Mouse (Mus musculus) urinary bladder, adult 18-20 months (tissue): ENCODE measurements at regions not wholly inside any gene's neighbourhood (a gene's known extent, or its start where the extent isn't known, plus 50 kb on each side); places are given as distances from the start of the nearest gene placed in this dataset.

ENCODE experiments used
- DNase-seq, 2 experiments: peaks; one replicate each; pipeline ENCODE4 v3.0.0; 2022; ENCODE audit warnings: low spot score in 2 of 2, mixed read lengths in 2 of 2

- DNase-seq: no peak
Measured at GRCm38 (mm10) chr3:52929827-52930605, 87.0 kb downstream of the Cog6 start.

- no peak for DNase-seq
Measured at GRCm38 (mm10) chr3:52927361-52927841, 89.6 kb downstream of the Cog6 start.

DNA sequence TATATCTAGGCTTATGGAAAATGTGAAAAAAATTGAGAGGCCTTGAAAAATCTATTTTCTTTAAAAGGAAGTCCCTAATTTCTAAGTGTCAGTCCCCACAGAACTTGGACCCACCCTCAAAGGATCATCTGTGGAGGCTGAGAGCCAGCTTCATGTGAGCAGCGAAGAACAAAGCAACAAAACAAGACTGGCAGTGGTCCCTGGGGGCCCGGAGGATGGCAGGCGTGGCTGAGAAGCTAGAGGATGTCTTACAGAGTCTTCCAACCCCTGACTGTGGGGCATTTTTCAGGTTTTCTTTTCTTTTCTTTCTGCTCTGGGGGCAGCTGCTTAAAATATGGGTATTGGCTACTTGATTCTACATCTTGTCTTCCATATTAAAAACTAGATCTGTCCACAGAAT is 90.5 kb downstream of the Cog6 start:
- no peak for DNase-seq

DNA sequence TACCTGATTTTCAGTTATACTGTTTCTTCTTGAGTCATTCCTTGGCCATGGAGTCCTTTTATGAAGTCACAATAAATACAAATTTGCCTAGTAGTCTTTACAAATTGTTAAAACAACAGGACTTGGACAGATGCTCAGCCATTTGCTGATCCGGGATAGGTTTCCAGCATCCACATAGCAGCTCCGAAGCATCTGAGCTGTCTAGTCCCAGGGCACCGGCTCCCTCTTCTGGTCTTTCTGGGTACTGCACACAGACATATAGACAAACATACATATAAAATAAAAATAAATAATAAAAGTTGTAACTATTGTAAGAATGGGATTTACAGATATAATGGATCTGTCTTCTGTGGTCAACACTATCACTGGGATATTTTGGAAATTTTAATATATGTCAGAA is 91.8 kb downstream of the Cog6 start:
- DNase-seq: no peak

DNA sequence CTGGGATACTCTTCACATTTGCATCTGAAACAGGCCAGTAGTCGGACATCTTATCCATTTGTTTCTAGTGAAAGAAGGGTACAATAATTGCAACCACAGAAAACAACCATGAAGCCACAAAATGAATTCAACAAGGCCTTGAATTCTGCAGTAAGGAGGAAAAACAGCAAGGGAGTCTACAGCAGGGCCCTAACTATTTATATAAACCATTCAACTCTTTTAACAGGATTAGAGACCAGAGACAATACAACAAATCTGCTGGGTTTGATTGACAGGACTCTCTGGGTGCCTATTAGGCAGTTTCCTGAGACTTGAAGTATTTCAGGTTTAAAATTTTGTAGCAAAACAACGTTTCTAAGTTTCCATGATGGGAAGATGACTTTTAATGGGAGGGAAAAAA is 92.4 kb downstream of the Cog6 start:
- DNase-seq: no peak

GRCm38 (mm10) chr3:52923824-52924559 is 93.0 kb downstream of the Cog6 start:
- no peak for DNase-seq

DNA sequence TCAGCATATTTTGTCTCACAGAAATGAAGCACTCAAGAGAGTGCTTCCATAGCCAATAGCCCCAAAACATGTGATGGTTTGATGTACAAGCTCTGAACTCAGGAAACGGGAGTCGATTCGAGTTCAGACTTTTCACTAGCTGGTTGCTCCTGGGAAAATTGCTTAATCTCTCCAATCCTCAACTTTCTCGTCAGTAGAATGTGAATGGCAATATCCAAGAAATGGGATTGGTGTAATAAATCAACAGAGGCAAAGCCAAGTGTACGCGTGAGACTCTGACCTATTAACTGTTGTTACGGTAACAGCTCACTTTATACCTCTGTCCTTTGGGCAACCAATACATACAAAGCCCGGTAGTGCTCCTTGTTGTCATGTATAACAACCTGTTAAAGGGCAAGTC is 94.6 kb downstream of the Cog6 start:
- DNase-seq: no peak

DNA sequence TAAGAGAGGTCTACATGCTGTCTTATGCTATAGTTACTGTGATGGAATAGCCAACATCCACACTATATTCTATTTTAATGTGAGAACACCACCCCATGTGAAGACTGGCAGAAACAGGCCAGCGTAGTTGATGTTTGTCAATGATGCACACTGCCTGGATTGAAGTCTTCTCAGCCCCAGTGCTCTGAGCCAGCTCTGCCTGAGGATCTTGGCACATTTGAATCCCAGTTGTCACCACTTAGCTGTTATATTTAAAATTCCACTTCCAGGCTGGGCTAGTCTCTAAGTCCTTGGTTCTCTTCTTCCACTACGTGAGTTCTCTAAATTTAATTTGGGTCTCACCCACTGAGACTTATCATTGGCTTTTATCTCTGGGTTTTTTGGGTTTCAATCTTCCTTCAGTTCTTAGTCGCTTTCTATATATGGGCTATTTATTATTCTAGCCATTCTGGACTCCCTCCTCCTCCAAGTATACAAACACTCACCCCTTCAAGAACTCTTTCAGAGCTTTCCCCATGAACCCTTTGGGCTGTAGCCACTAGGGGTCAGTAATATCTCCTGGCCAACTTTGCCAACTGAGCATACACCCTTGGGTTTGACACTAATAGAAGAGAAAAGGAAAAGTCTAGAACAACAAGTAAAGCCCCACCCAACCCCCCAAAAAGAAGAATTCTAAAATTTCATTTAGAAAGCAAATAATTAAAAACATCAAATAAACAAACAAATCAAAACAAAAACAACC is 110.0 kb downstream of the Cog6 start:
- DNase-seq: no peak

GRCm38 (mm10) chr3:52904028-52904427 is 113.0 kb downstream of the Cog6 start:
- DNase-seq: no peak

DNA sequence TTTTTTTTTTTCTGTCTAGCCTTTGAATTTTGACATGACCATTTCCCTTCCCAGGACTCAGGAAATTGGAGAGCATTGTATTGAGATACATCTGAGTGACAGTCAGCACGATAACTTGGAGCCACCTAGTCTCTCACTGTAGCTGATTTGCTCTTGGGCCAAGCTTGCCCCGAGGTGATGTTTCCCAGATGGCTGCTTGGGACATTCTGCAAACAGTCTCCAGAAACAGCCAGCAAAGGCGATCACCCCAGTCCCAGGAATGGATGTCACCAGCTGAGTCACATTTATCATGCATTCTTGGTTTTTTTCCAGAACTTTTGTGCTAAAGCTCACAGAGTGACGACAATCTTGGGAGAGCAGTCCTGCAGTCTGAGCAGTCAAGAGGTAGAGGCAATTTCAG is 119.4 kb downstream of the Cog6 start:
- no peak for DNase-seq

DNA sequence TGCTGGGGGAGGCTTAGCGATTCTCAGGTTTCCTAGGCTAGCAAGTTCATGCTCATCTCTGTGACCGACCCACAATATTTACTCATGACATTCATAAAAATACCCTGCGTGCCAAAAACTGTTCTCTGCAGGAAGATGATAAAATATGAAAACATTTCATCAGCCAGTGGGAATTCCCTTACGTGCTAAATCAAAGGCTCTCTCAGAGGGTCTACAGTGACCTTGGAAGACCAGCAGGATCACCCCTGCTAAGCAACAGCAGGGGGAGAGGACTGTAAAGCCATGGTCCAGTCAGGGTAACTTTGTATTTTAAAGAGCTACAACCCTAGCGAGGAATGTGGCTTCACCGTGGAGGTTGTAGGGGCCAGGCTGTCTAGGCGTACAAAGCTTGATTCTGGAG is 120.6 kb downstream of the Cog6 start:
- no peak for DNase-seq

DNA sequence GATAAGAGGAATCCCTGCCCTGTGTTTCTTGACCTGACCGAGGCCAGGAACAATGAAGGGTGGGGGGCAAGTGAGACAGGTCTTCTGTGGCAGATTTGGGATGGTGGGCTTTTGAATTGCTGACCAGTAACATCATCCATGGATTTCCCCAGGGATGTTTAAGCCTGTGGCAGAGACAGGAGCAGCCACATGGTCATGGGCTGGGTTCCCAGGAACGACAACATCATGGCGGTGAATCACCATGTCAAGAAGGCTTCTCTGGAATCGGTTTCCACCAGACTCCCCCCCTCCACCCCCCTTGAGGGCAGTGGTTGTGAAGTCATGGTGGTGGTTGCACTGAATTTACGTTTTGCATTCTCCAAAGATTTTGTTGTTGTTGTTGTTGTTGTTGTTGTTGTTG is 121.3 kb downstream of the Cog6 start:
- no peak for DNase-seq

DNA sequence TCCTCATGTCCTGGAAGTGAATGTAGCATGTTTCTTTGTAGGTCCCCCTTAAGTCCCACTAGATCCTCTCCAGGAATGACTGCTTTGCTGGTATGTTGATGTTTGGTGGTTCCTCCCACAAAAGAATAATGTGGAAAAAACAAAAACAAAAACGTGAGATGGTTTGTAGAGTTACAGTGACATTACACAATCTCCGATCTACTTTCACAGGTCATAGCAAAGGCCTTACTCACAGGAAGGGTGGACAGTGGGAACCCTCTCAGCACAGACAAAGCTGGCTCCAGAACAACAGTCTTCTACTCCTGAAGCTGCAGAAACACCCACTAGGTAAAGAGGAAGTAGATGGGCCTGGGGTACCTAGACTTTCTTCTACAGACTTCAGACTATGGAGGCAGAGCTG is 122.2 kb downstream of the Cog6 start:
- no peak for DNase-seq

GRCm38 (mm10) chr3:52889156-52889715 is 127.8 kb downstream of the Cog6 start:
- no peak for DNase-seq

DNA sequence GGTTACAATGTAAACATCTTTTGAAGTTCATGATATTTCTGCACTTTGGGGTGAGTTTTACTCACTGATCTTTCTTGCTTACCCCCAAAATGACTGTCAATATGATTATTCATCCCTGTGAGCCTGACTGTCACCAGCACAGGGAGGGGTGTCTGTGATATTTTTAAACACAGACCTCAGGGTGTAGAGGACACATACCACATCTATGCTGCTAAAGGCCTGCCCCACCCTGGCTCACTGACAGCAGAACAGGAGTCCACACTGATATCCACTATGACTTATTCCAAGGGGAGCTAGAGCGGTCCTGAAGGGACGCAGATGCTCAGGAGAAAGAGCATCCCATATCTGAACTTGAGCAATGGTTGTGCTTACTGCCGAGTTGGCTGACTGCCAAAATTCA is 135.1 kb downstream of the Cog6 start:
- no peak for DNase-seq

DNA sequence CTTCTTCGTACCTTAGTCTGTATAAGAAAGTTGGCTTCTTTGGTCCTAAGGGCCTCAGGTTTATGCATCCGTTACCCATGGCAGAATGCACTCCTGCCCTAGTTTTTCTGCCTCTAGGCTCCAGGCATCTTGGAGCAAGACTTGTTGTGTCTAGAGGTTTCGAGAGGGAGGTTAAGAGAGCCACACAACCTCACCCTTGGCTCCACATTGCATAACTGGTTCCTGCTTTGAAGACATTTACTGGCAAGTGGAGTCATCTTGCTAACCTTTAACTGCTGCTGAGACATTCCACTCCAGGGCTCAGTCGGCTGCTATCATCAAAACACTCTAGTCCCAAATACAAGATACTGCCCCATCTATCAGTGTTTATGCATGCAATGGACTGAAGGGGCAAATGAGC is 135.9 kb downstream of the Cog6 start:
- no peak for DNase-seq

- DNase-seq: no peak
Measured at GRCm38 (mm10) chr3:52879700-52880099, 137.3 kb downstream of the Cog6 start.

GRCm38 (mm10) chr3:52878334-52878733 is 138.7 kb downstream of the Cog6 start:
- no peak for DNase-seq

DNA sequence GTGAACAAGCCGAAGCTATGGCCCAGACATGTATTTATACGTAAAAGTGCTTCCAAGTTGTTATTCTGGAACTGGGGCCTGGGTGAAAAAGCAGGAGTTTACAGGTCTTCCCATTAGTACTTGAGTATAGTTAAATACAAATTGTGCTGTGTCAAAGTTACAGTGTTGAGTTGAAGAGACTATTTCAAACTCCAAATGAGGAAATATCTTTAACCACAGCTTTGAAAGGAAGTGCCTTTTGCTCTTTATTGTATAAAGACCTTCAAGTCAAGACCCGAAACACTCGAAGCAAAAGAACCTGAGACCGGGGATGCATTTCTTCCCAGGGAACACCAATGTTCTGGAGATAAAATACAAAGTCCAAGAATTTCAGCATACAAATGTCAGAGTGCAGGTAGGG is 144.8 kb downstream of the Cog6 start:
- DNase-seq: no peak

DNA sequence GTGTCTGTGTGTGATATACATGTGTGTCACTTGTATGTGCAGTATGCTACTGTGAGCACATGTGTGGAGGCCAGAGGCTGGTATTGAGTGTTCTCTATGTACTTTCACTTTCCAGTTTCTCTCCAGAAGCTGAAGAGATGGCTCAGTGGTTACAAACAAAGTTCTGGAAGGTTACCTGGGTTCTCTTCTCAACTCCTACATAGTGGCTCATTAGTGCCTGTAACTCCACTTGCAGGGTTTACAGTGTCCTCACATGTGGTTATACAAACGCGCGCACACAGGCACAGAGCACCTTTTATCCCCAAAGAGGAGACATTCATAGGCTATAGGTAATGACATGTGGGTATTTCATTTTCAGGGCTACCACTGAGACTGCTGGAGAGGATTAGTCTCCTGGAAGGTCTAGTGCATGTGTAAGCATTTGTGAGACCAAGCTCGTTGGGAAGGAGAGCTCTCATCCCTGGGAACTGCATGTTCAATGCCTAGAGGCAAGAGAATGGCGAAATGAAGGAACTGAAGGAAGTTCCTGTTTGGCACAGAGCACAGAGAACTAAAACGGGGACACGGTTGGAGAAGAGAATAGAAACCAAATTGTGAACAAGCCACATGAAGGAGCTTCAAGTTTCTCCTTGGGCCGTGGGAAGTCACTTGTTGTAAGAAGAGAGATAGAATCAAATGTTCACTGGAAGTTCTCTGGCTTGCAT is 153.7 kb downstream of the Cog6 start:
- no peak for DNase-seq

DNA sequence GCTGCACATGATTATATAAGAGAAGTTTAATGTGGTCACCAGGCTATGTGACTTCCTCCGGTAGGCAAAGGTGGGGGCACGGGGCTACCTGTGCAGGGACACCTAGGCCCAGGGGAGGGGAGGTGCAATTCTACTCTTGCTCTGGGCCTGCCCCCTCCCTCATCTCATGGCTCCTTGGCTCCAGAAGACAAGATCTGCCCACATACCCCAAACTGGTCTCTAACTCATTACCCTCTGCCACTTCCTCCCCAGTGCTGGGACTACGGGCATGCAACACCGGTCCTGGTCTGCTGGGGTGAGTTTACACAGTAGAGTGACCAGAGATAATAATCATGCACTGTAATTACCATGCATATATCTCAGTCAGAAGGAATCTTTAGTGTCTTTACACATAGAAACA is 155.0 kb downstream of the Cog6 start:
- DNase-seq: no peak

GRCm38 (mm10) chr3:52861538-52861937 is 155.5 kb downstream of the Cog6 start:
- no peak for DNase-seq
